Mouse (Mus musculus) macrophage (primary cell): ENCODE data around the gene Cit. TPM values are rescaled to one million over a fixed set of nuclear protein-coding genes. Genes with fewer than 3 reads are reported as not detected.
A peak's percentile ranks its signal among the peaks of the same experiment; 100 is the strongest.

Experiments
- H3K27ac ChIP-seq: fragments of 350-480 bp; formaldehyde crosslinking; 2 replicates; pipeline ENCODE4 v1.9.0; 2021
- H3K36me3 ChIP-seq: fragments of 350-480 bp; formaldehyde crosslinking; 2 replicates; pipeline ENCODE4 v1.9.0; 2021; ENCODE audit errors: inconsistent target
- H3K4me3 ChIP-seq: fragments of 350-480 bp; formaldehyde crosslinking; 2 replicates; pipeline ENCODE4 v1.9.0; 2021; ENCODE audit errors: inconsistent target
- H3K79me2 ChIP-seq: fragments of 350-480 bp; formaldehyde crosslinking; 2 replicates; pipeline ENCODE4 v1.9.0; 2021; ENCODE audit errors: inconsistent target
- WGBS: methylation state at CpG from one replicate; pipeline ENCODE4 v1.1.7; 2026; ENCODE audit warnings: inconsistent platforms; ENCODE audit not compliant: missing documents; 5-methylcytosine and 5-hydroxymethylcytosine counted together
- polyA plus RNA-seq: library from polyadenylated mRNA; stranded (reverse); fragments of 250-400 nt; gene quantifications from 3 replicates; pipeline ENCODE4 v1.2.4, GENCODE M21; 2018; ENCODE audit warnings: inconsistent platforms

The Cit gene
- polyA plus RNA-seq, 1 experiment from 2014 or later, result 1.9 TPM

GRCm38 (mm10) chr5:116009091-116009851, 164.2 kb downstream of the Cit start:
- WGBS, result 95% methylated on average over 15 of the region's 15 CpGs
- Histone ChIP-seq H3K27ac (no peak overlapping the region), H3K36me3 (peaks cover 9% of the 10 kb centered on the region; the same call in 1 of the 2 replicates), H3K79me2 (no peaks in the 10 kb centered on the region), H3K4me3 (no peak overlapping the region)

DNA sequence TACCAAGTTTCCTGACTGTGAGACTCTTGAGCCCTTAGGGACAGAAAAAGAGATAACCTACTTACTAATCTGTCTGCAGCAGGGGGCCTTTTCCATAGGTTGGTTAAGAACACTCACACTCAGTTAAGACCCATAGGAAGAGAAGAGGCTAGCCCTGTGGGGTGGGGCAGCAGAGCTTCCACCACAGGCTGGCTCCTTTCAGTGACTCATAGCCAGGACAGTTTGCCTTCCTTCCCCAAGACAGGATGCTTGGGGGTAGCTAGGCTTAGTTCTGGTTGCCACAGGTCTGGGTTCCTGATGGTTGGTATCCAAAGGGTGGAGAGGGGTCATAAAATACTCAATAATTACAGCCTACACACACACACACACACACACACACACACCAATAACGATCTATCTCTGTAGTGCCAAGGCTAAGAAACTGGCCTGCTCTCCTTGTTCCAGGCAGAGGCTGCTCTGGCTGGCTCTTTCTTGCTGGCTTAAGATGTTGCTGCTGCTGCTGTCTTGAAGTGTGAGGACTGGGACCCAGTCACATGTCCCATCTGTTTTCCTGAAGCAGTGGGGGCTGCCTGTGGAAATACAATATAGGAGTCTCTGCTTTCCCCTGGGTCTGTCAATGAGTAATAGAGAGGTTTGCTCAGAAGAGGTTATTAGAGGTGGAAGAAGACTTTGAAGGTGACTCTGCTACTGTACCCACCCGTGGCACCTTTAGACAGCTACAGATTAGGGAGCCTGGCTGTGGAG, 165.0 kb downstream of the Cit start:
- Histone ChIP-seq H3K4me3 (no peak overlapping the region), H3K79me2 (no peaks in the 10 kb centered on the region), H3K27ac (no peak overlapping the region), H3K36me3 (peaks cover 16% of the 10 kb centered on the region; the same call in 1 of the 2 replicates)
- WGBS, result 85% methylated on average over 2 of the region's 2 CpGs

GRCm38 (mm10) chr5:116011700-116012099, 166.6 kb downstream of the Cit start:
- H3K4me3 ChIP-seq, result no peak overlapping the region
- no peaks in the 10 kb centered on the region for H3K79me2 ChIP-seq
- WGBS, result 36% methylated on average over 7 of the region's 7 CpGs
- H3K27ac ChIP-seq, result 0 out of 2 replicates have a peak overlapping the region, but pooled peaks have one; percentile 10
- H3K36me3 ChIP-seq, result peaks cover 33% of the 10 kb centered on the region; the same call in 1 of the 2 replicates

GRCm38 (mm10) chr5:116012503-116012902, 167.4 kb downstream of the Cit start:
- WGBS, result 47% methylated on average over 7 of the region's 7 CpGs

DNA sequence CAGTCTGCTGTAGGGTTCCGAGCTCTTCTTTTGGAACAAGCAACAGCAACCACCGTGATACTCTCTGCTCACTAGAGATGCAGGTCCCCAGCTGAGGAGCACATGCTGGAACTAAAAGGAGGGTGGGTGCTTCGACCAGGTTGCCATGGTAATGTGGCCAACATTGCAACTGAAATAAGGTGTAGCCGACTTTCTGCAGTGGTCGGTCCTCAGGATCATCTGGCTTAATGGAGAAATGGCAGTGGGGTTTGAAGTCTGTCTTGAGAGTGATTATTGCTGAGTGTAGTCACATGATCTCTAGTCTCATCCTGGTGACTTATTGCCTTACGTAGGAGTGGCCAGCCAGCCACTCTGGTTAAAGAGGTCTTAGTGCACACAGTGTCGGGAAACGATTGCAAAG, 168.7 kb downstream of the Cit start:
- 93% methylated on average over 8 of the region's 8 CpGs for WGBS
- Histone ChIP-seq H3K27ac (no peak overlapping the region), H3K79me2 (no peaks in the 10 kb centered on the region), H3K4me3 (no peak overlapping the region), H3K36me3 (peaks cover 54% of the 10 kb centered on the region)

More at GRCm38 (mm10) chr5:116012503-116012902, 167.4 kb downstream of the Cit start:
- Histone ChIP-seq H3K79me2 (no peaks in the 10 kb centered on the region), H3K4me3 (no peak overlapping the region), H3K36me3 (peaks cover 41% of the 10 kb centered on the region), H3K27ac (0 out of 2 replicates have a peak overlapping the region, but pooled peaks have one; percentile 10)

DNA sequence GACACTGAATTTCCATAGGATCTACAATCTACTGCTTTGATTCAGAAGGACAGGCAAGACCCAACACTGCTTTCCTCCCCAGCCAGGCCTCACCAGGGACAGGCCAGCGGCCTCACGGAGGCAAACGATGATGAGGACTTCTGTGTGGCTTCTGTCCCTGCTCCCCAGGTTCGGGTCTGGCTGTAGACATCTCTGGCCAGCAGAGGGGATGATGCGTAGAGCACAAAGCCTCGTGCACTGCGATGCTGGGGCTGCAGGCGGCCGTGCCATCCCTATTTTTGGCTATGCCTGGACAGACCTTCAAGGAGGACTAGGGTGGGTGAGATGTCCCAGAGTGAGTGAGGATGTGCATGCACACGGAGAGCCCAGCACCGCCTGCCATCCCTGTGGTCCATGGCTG, 169.2 kb downstream of the Cit start:
- 97% methylated on average over 11 of the region's 11 CpGs for WGBS
- Histone ChIP-seq H3K4me3 (no peak overlapping the region), H3K27ac (no peak overlapping the region), H3K79me2 (no peaks in the 10 kb centered on the region), H3K36me3 (peaks cover 58% of the 10 kb centered on the region)

GRCm38 (mm10) chr5:116016542-116016941, 171.5 kb downstream of the Cit start:
- 83% methylated on average over 5 of the region's 5 CpGs for WGBS
- H3K79me2 ChIP-seq, result peaks cover 5% of the 10 kb centered on the region; the same call in 1 of the 2 replicates
- no peak overlapping the region for H3K27ac ChIP-seq
- peaks cover 80% of the 10 kb centered on the region for H3K36me3 ChIP-seq
- no peak overlapping the region for H3K4me3 ChIP-seq

GRCm38 (mm10) chr5:116017391-116017790, 172.3 kb downstream of the Cit start:
- H3K79me2 ChIP-seq, result peaks cover 13% of the 10 kb centered on the region
- 97% methylated on average over 8 of the region's 8 CpGs for WGBS
- H3K4me3 ChIP-seq, result no peak overlapping the region
- no peak overlapping the region for H3K27ac ChIP-seq
- peaks cover 84% of the 10 kb centered on the region for H3K36me3 ChIP-seq

DNA sequence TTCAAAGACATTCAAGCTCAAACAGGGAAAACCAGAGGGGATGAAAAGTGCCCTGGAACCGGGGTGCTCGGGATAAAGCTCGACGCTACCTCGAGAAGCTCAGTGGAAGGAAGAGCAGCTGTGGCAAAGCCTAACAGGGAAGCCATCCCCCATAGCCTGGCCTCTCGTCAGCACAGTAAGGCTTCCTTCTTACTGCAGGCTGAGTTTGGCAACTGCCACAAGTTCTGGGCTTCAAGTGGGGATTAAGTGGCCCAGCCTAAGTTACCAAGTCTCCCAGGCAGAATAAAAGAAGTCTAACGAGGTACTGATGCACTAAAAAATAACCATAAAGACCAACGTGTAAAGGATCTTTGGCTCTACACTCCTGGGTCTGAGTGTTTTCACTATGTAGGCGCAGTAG, 173.1 kb downstream of the Cit start:
- WGBS, result 96% methylated on average over 9 of the region's 9 CpGs
- Histone ChIP-seq H3K36me3 (peaks cover 84% of the 10 kb centered on the region), H3K4me3 (no peak overlapping the region), H3K27ac (no peak overlapping the region), H3K79me2 (peaks cover 21% of the 10 kb centered on the region)

DNA sequence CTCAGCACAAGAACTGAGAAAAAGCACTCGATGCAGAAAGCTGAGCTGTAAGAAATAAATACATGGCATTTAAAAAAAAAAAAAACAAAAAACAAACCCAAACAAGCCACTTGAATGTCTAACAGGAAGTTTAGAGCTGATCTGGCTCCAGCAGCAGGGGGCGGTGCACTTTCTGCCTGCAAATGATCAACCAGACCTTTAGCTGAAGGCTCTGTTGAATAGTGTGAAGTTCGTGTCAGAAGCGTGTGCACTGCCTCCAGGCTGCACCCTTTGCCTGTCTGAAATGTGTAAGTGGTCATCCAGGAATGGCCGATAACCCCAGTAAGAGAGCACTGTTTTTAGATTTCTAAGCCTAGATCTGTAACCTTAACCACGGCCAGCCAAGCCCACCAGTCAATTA, 173.7 kb downstream of the Cit start:
- Histone ChIP-seq H3K79me2 (peaks cover 27% of the 10 kb centered on the region), H3K36me3 (peaks cover 80% of the 10 kb centered on the region), H3K4me3 (no peak overlapping the region), H3K27ac (no peak overlapping the region)
- 86% methylated on average over 6 of the region's 6 CpGs for WGBS

DNA sequence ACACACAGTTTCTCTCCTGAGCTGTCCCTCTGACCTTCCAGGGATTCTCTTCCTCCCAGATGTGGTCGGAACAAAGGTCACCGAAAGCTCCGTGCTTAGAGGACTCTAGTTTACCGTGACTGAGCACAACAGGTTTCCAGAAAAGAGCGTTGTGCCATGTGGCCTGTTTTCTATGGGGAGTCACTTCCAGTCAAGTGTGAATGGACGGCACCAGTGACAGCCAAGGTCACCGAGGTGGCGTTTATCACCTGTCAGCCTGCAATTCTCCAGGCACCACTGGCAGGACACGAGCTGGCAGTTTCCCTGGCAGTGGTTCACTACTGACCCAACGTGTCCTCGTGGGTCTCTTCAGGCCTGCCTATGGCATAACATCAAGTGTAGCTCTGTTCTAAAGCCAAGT, 174.3 kb downstream of the Cit start:
- Histone ChIP-seq H3K36me3 (peaks cover 74% of the 10 kb centered on the region), H3K27ac (no peak overlapping the region), H3K4me3 (no peak overlapping the region), H3K79me2 (peaks cover 29% of the 10 kb centered on the region)
- 96% methylated on average over 11 of the region's 11 CpGs for WGBS

DNA sequence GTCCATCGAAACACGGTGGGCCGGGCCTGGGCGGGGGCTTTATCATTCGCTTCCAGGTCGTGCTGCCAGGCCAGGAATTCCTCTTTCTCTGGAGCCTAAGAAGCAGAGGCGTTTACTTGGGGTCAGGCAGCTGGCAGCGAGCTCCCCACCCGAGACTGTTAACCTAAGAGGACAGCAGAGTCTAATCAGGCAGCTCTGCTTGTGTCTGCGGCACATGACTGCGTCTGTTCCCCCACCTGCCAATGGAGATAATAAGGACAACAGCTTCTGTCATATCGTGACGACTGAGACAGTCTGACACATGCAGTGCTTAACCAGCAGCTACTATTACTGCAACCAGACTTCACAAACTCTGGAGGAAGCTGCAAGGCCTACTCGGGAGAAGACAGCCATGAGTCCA, 176.5 kb downstream of the Cit start:
- no peak overlapping the region for H3K4me3 ChIP-seq
- 90% methylated on average over 14 of the region's 14 CpGs for WGBS
- H3K27ac ChIP-seq, result no peak overlapping the region
- H3K36me3 ChIP-seq, result peaks cover 52% of the 10 kb centered on the region
- peaks cover 29% of the 10 kb centered on the region for H3K79me2 ChIP-seq

- peaks cover 46% of the 10 kb centered on the region for H3K36me3 ChIP-seq
- no peak overlapping the region for H3K27ac ChIP-seq
- WGBS, result 93% methylated on average over 12 of the region's 12 CpGs
- peaks cover 29% of the 10 kb centered on the region for H3K79me2 ChIP-seq
- H3K4me3 ChIP-seq, result no peak overlapping the region
These were observed 177.1 kb downstream of the Cit start for GRCm38 (mm10) chr5:116022131-116022530.

GRCm38 (mm10) chr5:116022658-116023200, 177.7 kb downstream of the Cit start:
- H3K4me3 ChIP-seq, result peak overlapping the region; percentile 85
- peaks cover 40% of the 10 kb centered on the region for H3K36me3 ChIP-seq
- 46% methylated on average over 7 of the region's 7 CpGs for WGBS
- H3K79me2 ChIP-seq, result peaks cover 29% of the 10 kb centered on the region
- H3K27ac ChIP-seq, result peak overlapping the region; percentile 76

- WGBS, result 10% methylated on average over 8 of the region's 8 CpGs
- H3K27ac ChIP-seq, result peak overlapping the region; percentile 76
These were observed 178.2 kb downstream of the Cit start for GRCm38 (mm10) chr5:116023251-116023661.

More at GRCm38 (mm10) chr5:116023251-116023661, 178.2 kb downstream of the Cit start:
- Histone ChIP-seq H3K36me3 (peaks cover 35% of the 10 kb centered on the region), H3K79me2 (peaks cover 29% of the 10 kb centered on the region), H3K4me3 (peak overlapping the region; percentile 85)
